Mouse (Mus musculus) heart, adult 2 months (tissue): ENCODE measurements around the gene A330070K13Rik.

Source experiments
- CTCF ChIP-seq: fragments of 200-600 bp; IDR thresholded peaks from 2 replicates; pipeline ENCODE4 v1.8.1; 2022; ENCODE audit warnings: antibody characterized with exemption, mild to moderate bottlenecking, moderate library complexity
- EP300 ChIP-seq: fragments of 200-500 bp; IDR thresholded peaks from 2 replicates; pipeline ENCODE4 v1.6.1; 2011; ENCODE audit warnings: low read depth, low read length, control low read depth; ENCODE audit not compliant: insufficient read depth
- POLR2A ChIP-seq: fragments of 200-500 bp; IDR thresholded peaks from 2 replicates; pipeline ENCODE4 v1.6.1; 2011; ENCODE audit warnings: mild to moderate bottlenecking, low read depth, low read length, control low read depth; ENCODE audit not compliant: insufficient read depth

GRCm38 (mm10) chr5:130345871-130346270 lies 38.6 kb downstream of the A330070K13Rik start:
- no peak for TF ChIP-seq CTCF
- no peak for TF ChIP-seq POLR2A
- TF ChIP-seq EP300: no peak
